Mouse (Mus musculus) hematopoietic stem cell, adult 5-6 weeks (primary cell): ENCODE data around the gene Vps45. TPM values are rescaled to one million over a fixed set of nuclear protein-coding genes. Genes with fewer than 3 reads are reported as not detected.

Experiments
- ATAC-seq, 2 experiments: fragments of 125-278 bp in 1 of 2; replicated peaks in 1 of 2; 2 replicates each; pipeline ENCODE4 v1.8.0; 2016 to 2017; ENCODE audit warnings: inconsistent platforms in 2 of 2, mild to moderate bottlenecking in 2 of 2, moderate number of reproducible peaks in 2 of 2, low read depth in 1 of 2, moderate TSS enrichment in 1 of 2; ENCODE audit not compliant: low FRiP score in 2 of 2, poor library complexity in 2 of 2, severe bottlenecking in 2 of 2, insufficient read depth in 1 of 2, low TSS enrichment in 1 of 2
- total RNA-seq: library from RNA; stranded (forward); fragments of 172-1452, 232-1000 nt; gene quantifications from 2 replicates; pipeline ENCODE4 v1.2.3, GENCODE M21; 2017

Gene Vps45
- total RNA-seq, 1 experiment from 2014 or later: 14.0 TPM

GRCm38 (mm10) chr3:96082714-96083508 lies 24.6 kb upstream of the Vps45 start:
- ATAC-seq: no peak

DNA sequence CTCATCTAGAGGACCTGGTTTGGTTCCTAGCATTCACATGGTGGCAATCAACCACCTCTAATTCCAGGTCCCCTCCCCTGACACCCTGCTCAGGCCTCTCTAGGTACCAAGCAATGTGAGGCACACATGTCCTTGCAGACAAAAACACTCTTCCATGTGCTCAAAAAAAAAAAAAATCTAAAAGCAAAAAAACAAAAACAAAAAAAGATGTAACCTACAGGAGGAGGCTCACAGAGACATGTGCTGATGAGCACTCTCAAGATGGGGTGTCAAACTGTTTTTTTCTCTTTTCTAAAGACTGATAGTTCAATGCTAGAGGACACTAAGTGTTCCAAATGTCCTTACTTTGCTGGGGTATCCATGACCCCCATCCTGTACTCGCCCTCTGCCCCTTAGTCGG lies 23.8 kb upstream of the Vps45 start:
- ATAC-seq: no peak

DNA sequence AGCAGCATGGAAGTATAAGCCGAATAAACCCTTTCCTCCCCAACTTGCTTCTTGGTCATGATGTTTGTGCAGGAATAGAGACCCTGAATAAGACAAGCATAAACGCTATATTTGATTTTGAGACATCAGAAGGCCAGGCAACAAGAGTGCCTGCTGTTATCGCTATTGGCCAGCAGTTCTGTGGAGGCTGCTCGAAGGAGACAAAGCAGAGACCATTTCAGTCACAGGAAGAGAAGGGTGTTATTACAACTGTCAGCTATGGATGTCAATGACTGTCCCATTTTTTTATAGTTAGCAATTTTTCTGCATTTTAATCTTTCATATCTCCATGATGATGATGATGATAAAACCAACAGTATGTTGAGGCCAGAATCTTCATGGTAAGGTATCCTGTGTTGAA lies 23.4 kb upstream of the Vps45 start:
- no peak for ATAC-seq

DNA sequence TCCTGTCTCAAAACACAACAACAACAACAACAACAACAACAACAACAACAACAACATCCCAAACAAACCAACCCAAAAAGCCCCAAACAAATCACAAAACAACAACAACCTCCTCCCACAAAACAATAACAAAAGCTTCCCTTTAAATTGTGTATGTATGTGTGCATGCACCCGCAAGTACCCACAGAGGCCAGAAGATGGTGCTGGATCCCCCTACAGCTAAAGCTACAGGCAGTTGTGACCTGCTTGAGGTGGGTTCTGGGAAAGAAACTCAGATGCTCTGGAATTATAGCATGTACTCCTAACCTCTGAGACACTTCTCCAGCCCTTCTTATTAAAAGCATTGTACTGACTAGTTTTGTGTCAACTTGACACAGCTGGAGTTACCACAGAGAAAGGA lies 22.7 kb upstream of the Vps45 start:
- peak; percentile 49 to 51; a peak in 2 of 4 replicates for ATAC-seq

DNA sequence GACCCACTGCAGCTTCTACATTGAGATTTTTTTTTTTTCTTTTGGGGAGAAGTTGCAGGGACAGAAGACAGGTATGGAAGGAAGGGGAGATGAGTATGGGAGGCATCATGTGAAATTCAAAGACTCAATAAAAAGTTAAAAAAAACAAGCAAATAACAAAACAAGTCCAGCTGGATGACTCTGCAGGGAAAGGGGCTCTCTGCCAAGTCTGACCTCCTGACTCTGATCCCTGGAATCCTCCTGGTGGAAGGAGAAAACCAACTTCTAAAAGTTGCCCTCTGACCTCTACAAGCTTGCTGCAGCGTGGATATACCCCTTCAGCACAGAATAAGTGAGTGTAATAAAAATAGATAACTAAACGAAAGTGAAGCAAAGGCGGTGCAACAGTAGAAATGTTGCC lies 20.4 kb upstream of the Vps45 start:
- no peak for ATAC-seq

DNA sequence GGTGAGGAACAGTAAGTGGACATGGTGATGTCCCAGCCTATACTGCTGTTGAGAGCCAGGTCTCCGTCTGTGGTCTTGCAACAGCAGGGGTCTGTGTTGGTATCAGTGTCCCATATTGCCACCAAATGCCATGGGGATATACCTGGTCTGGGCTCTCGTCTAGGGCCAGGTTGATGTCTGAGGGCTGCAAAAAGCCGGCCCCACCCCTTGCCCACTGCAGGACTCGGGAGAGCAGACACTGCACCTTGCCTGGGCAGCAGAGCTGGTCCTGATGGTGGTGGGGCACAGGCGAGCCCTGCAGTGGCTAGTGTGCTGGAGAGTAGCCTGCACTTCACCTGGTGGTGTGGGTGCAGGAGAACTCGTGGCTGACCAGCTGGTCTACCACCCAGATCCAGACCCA lies 19.8 kb upstream of the Vps45 start:
- ATAC-seq: no peak

DNA sequence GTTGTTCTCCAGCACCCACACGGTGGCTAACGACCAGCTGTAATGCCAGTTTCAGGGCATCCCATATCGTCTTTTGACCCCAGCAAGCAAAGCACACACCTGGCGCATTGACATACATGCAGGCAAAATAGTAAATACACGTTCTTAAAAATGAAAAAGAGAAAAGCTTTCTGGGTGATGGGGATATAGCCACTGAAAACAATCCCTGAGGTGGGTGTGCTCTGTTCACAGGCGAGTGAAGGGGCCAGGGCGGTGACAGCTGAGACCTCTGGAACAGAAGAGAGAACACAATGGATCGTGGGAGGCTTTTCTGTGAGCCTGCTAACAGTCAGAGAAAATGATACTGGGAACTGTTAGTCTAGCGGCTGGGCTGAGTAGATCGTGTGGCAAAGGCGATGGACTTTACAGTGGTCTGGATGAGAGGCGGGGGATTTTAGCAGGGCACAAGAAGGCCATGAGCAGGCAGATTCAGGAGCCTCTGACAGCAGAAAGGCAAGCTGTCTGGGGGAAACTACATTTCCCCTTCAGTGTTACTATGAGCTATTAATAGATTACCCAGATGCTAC lies 14.7 kb upstream of the Vps45 start:
- no peak for ATAC-seq

- ATAC-seq: no peak
These were observed 12.0 kb upstream of the Vps45 start for GRCm38 (mm10) chr3:96070241-96070640.

GRCm38 (mm10) chr3:96069542-96069941 lies 11.3 kb upstream of the Vps45 start:
- peak; percentile 29 to 35; a peak in 2 of 4 replicates for ATAC-seq

DNA sequence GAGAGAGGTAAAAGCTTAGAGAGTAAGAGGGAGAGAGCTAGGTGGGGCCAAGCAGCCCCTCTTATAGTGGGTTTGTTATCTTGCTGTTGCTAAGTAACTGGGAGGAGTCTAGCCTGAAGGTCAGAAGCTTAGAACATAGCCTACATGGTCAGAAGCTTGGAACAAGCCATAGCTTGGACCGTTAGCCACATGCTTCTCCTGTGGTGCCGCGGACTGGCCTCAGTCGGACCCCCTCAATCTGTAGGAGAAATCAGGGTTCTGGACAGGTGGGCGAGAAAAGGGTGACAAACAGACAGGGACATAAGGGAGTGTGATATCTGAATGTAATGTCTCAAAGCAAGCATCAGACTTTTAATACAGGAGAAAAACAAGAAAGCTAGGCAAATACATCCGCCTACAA lies 10.8 kb upstream of the Vps45 start:
- no peak for ATAC-seq

GRCm38 (mm10) chr3:96066741-96067140 lies 8.5 kb upstream of the Vps45 start:
- no peak for ATAC-seq

GRCm38 (mm10) chr3:96065754-96066375 lies 7.6 kb upstream of the Vps45 start:
- peak; percentile 44 to 56; a peak in 1 of 4 replicates for ATAC-seq

GRCm38 (mm10) chr3:96065147-96065546 lies 6.9 kb upstream of the Vps45 start:
- ATAC-seq: no peak

- no peak for ATAC-seq
These were observed 6.0 kb upstream of the Vps45 start for GRCm38 (mm10) chr3:96064217-96064616.

- no peak for ATAC-seq
These were observed 5.0 kb upstream of the Vps45 start for GRCm38 (mm10) chr3:96063299-96063698.

GRCm38 (mm10) chr3:96060146-96060545 lies 1.9 kb upstream of the Vps45 start:
- ATAC-seq: no peak

- ATAC-seq: peak; percentile 65 to 90
These were observed 490 bp downstream of the Vps45 start for GRCm38 (mm10) chr3:96057747-96058204.

GRCm38 (mm10) chr3:96056031-96056430 lies 2.2 kb downstream of the Vps45 start:
- no peak for ATAC-seq
